Mouse (Mus musculus) gonadal fat pad, adult 2 months (tissue): ENCODE measurements around the gene Taf3. TPM values are rescaled to one million over a fixed set of nuclear protein-coding genes. Genes with fewer than 3 reads are reported as not detected.

Experiments
- DNase-seq: peaks from one replicate; pipeline ENCODE4 v3.0.0-alpha.2; 2012; ENCODE audit warnings: low read depth
- polyA plus RNA-seq: library from polyadenylated mRNA; depleted of rRNA; stranded (reverse); fragments of >200 nt; gene quantifications from 2 replicates; pipeline ENCODE4 v1.2.3, GENCODE M21; 2012

Taf3 gene
- polyA plus RNA-seq, 1 experiment, result 7.7 TPM

DNA sequence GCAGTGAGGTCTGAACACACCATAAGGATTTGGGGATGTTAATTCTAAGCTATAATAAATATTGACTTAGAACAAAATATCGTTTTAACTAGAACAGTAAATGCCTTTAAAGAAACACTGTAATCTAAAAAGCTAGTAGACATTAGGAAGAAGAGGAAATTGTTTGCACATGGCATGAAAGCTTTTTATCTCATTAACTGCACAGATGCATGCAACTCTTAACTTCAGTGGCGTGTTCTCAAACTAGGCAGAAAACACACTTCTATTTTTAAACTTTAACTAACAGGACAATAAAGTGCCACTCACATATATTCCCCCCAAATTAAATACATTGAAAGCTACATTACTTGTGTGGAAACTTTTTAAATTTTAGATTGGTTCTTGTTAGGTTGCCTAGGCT, 91.8 kb downstream of the Taf3 start:
- no peak for DNase-seq

DNA sequence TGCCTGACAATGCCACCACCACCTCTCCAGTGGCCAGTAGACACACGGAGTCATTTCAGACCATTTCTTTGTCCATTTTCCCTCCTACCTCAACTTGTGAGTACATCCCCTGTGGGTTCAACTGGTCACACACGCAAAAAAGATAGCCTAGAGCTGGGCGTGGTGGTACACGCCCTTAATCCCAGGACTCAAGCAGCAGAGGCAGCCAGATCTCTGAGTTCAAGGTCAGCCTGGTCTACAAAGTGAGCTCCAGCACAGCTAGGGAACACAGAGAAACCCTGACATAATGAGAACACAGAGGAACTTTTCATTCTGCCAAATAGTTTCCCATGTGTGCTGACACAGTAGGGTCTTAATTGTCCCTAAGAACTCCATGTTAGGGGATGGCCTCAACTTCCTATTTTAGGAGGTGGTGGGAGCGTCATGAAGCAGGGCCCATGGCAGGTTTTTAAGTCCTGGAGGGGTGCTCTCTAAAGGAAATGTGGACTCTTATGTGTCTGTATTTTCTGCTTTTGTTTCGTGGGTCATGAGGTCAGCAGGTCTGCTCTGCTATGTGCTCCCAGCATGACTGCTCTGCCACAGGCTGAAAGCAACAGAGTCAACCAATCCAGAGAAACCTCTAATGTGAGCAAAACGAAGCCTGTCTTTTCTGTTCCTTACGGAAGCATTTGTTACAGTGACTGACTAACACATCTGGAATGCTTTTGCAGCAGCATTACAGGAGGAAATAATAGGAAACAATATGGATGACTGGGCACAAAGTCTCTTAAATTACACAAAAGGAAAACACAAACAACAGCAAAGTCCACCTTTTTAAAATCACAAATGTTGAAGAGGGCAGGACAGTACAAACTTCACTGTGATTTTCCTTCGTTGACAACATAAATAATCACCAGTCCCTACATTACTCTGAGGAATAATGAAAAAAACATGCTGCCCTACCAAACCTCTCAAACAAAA, 92.5 kb downstream of the Taf3 start:
- no peak for DNase-seq

DNA sequence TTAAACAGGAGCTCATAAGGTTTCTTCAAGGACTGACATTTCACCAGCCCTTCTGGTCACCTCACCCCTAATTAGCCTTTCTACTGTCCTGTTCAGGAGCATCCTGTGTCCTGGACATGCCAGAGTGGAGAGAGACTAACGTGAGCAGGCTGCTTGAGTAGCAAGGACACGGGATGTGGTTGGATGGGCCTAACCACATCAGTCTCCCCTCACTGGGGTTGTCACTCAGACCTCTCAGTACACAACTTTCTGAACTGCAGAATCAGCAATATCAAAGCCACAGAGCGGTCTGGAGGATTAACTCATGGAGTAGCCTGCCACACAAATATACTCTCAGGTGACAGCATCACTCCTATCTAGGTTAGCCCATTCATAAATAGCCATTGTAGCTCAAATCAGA, 101.7 kb downstream of the Taf3 start:
- DNase-seq, result no peak

DNA sequence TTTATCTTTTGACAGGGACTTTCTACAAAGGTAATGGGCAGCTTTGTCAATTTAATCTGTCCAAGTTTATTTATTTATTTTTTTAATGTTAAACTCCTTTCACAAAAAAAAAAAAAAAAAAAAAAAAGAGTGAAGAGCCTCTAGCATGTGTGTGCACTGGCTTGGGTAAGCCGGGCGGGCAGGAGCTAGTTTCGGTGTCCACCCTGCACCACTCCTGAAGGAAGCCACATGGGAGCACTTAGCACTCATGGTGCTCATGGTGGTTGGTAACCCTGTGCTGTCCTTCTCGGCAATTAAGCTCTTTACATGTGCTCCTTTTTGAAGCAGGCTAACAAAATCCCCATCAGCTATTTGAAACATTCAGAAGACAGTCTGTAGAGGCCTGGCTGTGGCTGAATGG, 102.8 kb downstream of the Taf3 start:
- no peak for DNase-seq

DNA sequence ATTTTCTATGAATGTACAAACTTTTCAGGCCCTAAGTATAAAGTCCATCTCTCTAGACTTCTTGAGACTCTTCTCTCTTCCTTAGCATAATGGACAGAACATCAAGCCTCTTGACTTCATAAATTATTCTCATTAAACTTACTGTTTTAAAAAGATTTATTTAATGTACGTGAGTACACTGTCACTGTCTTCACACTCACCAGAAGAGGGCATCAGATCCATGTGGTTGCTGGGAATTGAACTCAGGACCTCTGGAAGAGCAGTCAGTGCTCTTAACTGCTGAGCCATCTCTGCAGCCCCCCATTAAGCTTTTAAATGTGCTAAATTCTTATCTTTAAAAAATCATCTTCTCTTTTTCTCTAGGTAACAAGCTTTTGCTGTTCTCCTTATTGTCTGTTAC, 105.4 kb downstream of the Taf3 start:
- no peak for DNase-seq

DNA sequence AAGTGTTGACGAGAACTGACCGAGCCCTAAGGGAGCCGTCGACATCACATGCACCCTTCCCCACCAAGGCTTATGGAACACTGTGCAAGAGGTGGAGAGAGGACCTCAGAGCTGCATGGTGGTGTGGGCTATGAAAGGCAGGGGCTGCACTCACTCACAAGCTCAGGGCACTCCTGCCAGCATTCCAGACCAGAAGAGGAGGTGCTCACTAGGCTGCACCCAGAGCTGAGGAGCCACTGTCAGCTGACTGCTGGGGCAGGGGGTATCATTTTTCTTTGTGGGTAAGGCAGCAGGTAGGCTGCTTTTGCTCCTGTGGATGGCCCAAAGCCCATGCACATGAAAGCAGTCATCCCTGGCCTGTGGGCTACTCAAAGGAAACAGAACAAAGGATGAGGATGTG, 109.1 kb downstream of the Taf3 start:
- no peak for DNase-seq

DNA sequence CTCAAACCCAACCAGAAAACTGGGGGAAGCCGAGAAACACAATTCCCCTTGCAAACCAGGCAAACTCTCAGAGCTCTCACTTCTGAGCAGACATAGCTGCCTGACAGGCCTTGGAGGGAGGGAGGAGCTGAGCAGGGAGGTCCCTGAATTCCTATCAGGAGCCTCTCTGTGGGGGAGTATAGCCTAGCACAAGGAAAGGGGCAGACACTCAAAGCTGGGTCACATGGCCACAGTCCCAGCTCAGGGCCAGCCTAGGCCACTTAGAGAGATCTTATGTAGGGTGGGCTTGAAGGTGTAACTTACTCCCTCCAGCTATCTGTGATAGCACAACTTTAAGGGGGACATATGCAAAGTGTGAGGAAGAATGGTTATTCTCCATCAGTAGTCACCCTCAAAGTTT, 112.4 kb downstream of the Taf3 start:
- no peak for DNase-seq

DNA sequence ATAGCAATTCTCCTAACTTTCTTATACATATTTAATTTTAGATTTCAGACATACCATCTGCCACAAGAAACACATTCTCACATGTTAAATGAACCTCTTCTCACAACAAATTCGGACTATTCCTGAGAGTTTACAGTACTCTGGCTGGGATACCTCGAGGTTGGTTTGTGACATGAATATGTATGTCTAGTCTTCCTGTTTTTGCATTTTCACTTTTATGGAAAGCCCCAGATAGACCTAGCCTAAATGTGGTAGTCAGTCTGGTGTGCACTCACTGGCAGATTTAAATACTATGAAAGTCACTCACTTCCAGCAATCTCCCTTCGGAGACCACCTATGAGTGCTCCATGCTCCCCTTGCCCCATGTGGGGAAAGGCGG, 121.5 kb downstream of the Taf3 start:
- DNase-seq, result no peak

DNA sequence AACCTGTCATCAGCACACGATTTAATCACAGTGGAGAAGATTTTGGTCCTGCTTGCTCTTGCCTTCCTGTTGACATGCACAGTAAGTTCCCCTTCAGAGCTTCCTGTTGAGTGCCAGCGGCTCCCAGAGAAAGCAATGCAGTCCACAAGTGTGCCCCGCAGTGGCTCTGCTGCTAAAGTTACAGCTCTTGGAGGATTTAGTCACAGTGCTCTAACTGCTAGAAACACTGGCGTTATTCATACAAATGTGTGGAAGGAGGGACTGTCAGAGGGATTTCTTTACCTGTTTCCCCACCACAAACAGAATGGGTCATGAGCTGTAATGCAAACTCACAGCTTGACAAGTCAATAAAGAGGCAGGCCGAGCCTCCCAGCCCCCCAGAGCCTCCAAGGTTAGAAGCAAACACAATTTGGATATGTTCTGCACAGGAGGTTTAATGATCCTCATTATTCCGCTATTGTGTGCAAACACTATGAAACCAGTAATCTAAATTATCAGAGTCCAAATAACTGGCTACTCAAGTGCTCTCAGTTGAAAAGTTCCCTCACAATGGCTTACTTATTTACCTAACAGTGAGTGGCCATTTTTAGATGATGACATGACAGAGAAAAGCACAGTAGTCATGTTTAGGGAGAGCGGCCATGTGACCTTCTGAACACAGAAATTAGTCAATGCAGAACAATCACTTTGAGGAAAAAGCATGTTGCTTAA, 122.0 kb downstream of the Taf3 start:
- DNase-seq, result no peak

DNA sequence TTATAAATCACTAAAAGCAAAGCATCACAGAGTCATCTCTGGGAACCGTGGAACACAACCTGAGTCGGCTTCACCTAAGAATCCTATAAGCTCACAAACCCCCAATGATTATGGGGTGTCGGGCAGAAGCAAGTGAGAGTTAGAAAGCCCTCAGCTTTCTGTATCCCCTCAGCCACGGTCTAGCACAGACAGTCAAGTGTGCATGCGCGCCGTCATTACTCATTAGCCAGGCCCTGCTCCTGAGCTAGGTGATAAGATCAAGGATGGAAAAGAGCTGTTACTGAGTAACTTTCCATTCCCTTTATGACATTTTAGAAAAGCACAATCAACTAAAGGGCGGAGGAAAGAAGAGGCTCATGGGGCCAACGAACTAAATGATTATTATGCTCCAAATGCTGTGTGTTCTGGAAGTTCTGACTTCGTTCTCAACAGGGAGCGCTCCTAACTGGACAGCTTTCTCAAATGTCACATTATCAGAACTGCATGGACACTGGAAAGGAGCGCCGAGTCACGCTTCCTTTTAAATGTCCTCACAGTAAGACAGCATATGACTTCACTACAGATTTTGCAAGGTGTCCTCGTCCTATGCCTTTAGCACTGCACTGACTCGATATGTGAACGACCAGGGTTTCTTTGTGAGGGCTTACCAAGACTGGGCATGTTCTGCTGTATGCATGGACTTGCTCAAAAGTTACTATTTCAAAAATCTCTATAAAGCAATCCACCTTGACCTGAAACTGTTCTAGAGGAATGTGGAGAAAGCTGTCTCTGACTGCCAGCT, 129.5 kb downstream of the Taf3 start:
- DNase-seq, result no peak

DNA sequence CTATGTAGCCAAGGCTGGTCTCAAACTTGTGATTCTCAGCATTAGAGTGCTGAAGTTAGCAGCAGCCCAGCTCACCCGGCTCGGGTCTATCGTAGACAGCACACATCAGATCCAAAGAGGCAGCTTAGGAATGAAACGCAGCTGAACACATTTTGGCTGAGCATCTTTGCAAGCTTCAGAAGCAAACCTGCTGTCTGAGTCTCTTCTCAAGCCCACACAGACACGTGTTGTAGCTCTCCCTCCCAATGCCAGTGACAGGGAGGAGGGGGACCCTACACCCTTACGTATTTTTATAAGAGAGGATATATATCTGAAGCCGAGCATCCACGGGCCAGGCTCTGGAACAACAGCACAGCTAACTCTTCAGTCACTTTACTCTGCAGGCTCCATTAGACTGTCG, 130.8 kb downstream of the Taf3 start:
- no peak for DNase-seq

DNA sequence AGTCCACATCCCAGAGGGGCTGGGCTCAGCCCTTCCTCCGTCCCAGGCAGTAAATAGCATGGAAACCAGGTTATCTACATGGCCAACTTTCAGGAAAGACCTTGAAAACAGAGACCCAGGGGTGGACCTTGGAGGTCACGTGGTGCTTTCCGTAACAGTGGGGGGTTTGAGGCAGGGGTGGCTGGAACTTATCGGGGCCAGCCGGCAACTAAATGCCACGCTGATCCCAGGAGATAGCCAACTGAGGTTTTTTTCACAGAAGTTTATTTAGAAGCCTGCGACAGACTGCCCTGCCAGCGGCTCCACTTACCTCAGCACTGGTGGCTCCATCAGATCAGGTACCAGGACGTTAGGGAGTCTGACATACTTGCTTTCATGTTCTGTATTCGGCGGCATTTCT, 142.4 kb downstream of the Taf3 start:
- no peak for DNase-seq

DNA sequence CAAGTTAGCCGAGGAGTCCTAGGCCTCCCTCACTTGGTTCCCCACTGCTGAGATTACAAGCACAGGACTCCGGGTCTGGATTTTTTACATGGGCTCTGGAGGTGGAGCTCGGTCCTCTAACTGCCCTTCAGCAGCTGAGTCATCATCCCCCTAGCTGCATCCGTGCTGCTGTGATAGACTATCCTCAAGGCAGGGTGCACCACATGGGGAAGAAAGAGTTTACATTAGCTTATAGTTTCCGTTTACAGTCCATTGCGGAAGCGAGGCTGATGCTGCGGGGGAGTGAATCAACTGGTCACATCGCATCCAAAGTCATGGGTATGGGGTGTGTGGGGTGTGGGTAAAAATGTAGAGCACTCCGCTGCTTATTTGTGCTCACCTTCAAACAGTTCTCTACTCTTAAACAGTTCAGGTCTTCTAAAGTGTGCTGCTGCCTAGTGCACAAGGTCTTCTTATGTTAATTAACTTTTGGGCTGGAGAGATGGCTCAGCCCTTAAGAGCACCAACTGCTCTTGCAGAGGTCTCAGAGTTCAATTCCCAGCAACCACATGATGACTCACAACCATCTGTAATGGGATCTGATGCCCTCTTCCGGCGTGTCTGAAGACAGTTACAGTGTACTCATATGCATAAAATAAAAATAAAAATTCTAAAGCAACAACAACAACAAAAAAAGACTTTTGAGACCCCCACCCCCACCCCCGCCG, 144.4 kb downstream of the Taf3 start:
- DNase-seq, result no peak

DNA sequence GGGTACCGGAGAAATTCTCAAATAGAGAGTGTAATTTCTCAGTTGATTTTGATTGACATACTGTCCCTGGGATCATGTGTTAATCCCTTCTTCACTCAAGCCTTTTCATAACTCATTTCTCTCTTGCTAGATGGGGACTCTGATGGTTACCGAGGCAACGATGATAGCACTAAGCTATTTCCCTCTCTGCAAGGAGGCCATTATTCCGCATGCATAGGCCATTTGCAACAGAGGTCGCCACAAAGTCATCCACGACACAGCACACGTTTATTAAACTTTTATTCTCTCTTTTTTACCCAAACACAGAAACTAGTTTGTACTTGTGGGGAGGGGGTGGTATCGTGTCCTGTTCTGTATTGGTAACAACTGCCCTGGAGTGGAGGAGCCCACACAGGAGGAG, 150.6 kb downstream of the Taf3 start:
- no peak for DNase-seq

DNA sequence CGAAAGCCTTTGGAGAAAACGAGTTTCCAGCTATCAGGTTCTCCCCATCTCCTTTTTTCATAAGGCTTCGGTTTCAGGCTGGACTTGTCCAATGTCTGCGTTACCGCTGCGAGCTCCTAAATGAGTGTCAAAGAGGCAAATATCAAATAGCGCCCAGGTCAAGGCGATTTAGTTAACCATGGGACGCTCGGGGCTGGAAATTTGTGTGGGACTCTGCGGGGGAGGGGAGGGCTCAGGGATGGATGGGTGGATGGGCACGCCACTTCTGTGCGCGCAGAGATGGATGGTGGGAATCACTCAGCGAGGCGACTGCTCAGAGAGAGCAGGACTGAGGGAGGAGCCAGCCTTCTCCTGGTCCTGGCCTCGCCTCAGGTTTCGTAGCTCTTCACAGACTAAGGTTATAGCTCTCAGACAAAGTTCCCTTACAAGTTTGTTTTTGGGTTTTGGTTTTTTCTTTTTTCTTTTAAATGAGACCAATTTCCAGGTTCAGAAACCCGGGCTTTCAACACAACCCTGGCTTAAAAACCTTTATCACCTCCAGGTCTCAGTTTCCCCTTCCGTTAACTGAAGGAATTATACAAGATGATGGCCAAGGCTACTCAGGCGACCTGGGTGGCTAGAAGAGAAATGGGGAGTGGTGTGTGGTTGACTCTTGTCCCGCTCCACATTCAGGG, 152.2 kb downstream of the Taf3 start:
- DNase-seq, result no peak

DNA sequence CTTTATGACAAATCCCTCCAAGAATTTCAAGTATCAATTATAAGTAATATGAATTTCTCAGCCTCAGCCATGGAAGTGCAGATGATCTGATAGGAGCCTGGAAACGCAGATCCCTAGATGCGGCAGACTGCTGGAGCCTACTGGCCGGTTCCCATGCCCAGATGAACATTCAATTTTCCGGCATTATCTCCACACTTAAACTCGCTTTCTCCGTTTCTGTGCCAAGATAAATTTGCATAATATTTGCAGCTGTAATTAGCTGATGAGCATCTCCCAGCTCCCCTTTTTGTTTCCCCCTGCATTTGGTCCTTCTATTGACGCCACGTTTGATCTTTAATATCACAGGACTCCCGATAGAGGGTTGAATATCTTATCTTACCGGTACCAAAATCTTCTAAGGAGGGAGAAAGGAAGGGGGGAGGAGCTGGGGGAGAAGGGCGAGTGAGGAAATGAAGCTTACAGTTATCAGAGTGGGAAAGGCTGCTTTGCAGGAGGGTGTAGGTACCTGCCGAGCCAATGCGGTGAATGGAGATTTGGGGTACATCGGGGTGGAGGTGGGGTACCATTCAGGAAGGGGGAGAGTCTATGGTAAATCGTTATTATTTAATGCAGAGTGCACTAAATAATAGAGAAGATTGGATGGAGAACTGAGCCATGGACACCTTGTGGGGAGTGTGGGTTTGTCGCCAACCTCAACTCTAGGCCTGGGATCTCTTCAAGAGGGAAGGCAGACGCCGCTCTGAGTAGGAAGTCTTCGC, 153.4 kb downstream of the Taf3 start:
- no peak for DNase-seq

DNA sequence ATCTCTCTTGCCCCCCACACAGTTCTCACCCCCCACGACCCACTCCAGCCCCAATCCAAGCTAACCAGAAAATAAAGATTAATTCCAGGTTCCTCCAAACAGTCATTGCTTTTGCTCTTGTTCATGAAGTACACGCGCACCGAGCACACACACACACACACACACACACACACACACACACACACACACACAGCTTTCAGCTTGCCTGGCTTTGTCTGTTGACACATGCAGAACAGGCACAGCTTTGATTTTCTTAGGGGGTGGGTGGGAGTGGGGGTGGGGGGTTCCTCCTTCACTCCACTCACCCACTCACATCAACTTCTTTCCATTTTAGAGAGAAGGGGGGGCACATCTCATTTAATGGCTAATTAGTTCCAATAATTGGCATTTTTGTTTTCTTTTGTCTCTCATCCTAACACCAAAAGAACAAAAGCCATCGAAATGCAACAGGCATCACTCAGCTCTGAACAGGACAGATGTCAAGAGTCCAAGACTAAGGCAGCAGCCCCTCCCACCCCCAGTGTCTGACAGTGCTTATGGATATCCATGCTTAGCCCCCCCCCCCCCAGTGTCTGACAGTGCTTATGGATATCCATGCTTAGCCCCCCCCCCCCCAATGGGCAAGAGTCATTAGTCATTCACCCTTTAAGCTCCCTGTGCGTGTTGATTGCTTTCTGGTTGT, 155.0 kb downstream of the Taf3 start:
- no peak for DNase-seq

DNA sequence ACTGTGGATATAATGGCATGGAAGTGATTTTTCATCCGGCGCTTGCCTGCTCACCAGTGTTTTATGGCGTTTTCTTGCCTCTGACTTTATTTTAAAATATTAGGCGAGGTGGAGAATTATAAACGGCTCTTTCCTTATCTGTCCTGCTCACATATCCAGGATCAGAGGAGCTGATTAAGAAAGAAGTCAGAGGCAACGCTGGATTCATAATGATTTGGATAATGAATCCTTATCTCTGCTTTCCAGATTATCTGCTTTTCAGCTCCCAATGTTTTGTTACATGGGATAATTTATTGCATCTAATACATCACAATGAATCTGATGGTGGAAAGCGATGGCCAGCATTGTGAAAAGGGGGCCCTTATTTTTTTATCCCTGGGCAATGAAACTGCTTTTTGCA, 155.9 kb downstream of the Taf3 start:
- DNase-seq, result no peak

DNA sequence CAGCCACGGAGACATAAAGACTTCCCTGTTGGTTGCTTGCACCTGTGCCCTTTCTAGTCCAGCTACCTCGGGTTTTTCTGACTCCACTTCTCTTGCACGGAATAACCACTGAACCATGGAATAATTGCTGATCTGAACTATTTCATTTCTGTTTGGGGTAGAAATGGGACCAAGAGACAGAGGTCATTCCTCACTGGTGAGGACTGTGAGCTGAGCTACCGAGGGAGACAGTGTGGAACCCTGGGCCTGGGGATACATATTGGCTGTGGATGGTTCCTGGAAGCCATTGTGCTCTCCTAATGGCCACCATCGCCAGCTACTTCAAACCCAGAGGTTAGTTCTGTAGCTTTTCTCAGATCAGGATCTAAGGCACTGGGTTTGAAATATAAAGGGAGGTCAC, 157.5 kb downstream of the Taf3 start:
- no peak for DNase-seq

DNA sequence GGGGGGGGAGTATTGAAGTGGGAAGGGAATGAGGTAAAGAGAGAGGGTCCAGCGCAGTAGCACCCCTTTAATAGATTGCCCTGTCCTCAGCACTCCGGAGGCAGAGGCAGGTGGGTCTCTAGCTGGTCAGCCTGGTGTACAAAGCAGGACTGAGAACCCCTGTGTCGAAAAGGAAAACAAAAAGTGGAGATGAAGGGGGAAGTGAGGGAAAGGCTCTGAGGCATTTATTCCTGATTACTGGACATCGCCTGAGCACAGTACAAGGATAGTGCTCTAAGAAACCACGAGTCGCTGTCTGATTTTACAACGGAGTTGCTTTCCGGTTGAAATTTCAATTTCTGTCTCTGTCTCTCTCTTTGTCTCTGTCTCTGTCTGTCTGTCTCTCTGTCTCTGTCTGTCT, 158.1 kb downstream of the Taf3 start:
- DNase-seq, result no peak
